Mouse (Mus musculus): Measurements from ENCODE around the gene Ambra1.
"Not testable (repeated sequence)": the region's sequence is repeated elsewhere in the genome, so short reads cannot be mapped to it uniquely, and the experiment has no call there.

Ambra1 gene

GRCm38 (mm10) chr2:91729971-91730821 lies at the start of gene Ambra1:
Ambra1 (plus strand) TSS chr2:91730134.
- peak; percentile 88 for ATAC-seq (ENCODE audit: insufficient number of reproducible peaks, low FRiP score, low TSS enrichment)

- no peak for ATAC-seq (ENCODE audit: insufficient number of reproducible peaks, low FRiP score, low TSS enrichment)
These were observed 47.1 kb upstream of the Ambra1 start for GRCm38 (mm10) chr2:91682850-91683249.

DNA sequence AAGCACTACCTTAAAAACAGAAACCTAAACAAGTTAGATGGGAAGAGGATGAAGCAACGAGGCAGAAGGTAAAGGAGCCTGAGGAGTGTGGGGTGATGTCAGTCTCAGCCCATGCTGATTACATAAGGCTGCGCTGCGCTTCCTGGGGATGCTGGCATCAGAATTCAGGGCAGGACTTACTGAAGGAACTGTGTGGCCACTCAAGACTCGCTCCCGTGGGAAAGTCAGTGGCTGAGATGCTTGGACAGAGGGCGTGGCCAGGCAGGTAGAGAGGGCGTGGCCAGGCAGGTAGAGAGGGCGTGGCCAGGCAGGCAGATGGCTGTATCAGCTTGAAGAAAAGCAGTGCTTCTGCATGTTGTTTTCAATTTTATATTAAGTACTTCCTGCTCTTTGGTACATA lies 46.0 kb upstream of the Ambra1 start:
- peak; percentile 58; the same call in 1 of the 2 replicates for ATAC-seq (ENCODE audit: insufficient number of reproducible peaks, low FRiP score, low TSS enrichment)

- no peak for ATAC-seq (ENCODE audit: insufficient number of reproducible peaks, low FRiP score, low TSS enrichment)
These were observed 40.5 kb upstream of the Ambra1 start for GRCm38 (mm10) chr2:91689452-91689851.

DNA sequence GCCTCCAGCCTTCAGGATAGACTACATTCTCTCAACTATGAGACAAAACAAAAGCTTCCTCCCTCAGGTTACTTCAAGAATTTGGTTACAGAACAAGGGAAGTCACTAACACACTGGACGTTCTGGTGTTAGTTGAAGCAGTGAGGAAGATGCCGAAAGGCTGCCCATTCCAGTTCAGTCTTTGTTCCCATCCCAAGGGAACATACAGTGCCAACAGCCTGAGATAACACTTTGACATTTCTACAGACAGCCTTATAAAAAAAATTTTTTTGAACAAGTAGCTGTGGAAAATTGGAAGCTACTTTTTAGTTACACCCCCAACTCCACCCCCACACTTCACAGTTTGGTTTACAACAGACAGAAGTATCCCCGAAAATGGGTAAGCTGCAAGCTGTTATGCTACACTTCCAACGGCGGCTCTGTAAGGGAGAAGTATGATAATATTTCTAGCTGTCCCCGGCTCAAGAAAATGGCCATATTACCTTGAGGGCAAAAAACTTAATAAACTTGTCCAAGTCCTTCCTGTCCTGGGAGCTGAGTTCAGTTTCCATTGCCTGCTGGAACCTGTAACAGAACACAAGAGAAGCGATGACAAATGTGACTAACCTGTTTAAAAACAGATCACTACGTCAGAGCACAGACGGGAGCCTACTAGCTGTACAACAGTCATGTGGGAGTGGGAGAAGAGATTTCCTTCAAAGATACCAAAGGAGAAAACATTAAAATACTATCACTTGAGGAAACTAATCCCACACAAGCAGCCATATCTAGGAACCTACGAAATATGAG lies 34.3 kb upstream of the Ambra1 start:
- no peak for ATAC-seq (ENCODE audit: insufficient number of reproducible peaks, low FRiP score, low TSS enrichment)

- no peak for ATAC-seq (ENCODE audit: insufficient number of reproducible peaks, low FRiP score, low TSS enrichment)
These were observed 33.7 kb upstream of the Ambra1 start for GRCm38 (mm10) chr2:91696225-91696590.

- ATAC-seq (ENCODE audit: insufficient number of reproducible peaks, low FRiP score, low TSS enrichment), result no peak
These were observed 30.7 kb upstream of the Ambra1 start for GRCm38 (mm10) chr2:91699225-91699624.

GRCm38 (mm10) chr2:91701366-91701765 lies 28.6 kb upstream of the Ambra1 start:
- ATAC-seq (ENCODE audit: insufficient number of reproducible peaks, low FRiP score, low TSS enrichment), result no peak

- no peak for ATAC-seq (ENCODE audit: insufficient number of reproducible peaks, low FRiP score, low TSS enrichment)
These were observed 24.2 kb upstream of the Ambra1 start for GRCm38 (mm10) chr2:91705736-91706135.

GRCm38 (mm10) chr2:91706456-91706855 lies 23.5 kb upstream of the Ambra1 start:
- ATAC-seq (ENCODE audit: insufficient number of reproducible peaks, low FRiP score, low TSS enrichment), result no peak

DNA sequence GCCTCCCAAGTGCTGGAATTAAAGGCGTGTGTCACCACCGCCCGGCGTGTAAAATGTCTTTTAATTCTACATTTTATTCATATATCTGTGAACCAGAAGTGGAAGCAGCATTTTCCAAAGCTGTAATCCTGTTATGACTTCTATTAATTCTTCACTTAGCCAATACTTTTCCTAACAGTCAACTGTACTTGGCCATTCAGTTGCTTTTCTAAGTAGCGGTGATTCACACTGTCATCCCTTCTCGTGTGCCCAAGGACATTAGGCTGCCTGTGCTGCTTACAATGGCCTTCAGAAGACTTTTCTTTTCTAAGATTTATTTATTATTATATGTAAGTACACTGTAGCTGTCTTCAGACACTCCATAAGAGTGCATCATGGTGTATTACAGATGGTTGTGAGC lies 21.6 kb upstream of the Ambra1 start:
- ATAC-seq (ENCODE audit: insufficient number of reproducible peaks, low FRiP score, low TSS enrichment), result no peak

DNA sequence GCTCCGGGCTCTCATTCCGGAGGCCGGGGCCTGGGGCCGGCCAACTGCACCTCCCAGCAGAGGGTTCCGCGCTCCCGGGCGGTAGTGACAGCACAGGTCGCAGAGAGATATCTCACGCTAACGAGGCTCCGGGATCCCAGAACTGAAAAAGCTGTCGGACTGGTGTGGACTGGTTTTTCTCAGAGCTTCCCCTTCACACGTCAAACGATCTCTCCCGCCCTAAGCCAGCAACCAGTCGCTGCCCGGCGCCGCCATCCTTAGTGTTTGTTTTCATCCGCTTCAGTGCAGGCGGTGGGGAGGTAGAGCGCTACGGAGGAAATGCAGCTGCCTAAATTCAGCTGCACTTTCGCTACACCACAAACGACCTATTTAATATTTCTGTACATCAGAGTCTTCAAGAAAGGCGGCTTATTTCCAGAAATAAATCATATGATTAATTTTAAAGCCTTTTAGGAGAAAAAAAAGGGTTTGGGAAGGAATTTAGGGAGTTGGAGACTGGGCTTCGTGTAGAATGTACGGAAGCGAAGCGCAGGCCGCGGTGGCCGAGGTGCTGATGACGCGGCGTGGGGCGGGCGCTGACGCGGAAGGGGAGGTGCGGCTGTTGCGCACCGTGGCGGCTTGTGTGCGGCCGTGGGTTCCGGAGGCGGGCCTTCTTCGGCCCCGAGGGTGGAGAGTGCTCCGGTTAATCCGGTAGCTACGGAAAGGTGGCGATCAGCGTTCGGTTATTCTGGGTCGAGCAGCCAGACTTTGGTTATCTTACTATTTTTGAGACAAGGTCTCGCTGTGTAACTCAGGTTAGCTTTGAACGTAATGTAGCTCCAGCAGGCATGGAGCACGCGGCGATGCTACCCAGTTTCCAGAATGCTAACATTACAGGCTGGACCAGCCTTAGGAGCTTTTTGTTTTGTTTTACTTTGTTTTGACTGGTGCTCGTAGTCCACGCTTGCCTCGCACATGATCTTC lies 19.4 kb upstream of the Ambra1 start, which contains the start of the genes Atg13 and Harbi1:
Atg13 (minus strand) TSS at position 305 of the 963 bp plus-strand sequence.
Harbi1 (plus strand) TSS at position 581 of the 963 bp plus-strand sequence.
- peak; percentile 98 for ATAC-seq (ENCODE audit: insufficient number of reproducible peaks, low FRiP score, low TSS enrichment)

DNA sequence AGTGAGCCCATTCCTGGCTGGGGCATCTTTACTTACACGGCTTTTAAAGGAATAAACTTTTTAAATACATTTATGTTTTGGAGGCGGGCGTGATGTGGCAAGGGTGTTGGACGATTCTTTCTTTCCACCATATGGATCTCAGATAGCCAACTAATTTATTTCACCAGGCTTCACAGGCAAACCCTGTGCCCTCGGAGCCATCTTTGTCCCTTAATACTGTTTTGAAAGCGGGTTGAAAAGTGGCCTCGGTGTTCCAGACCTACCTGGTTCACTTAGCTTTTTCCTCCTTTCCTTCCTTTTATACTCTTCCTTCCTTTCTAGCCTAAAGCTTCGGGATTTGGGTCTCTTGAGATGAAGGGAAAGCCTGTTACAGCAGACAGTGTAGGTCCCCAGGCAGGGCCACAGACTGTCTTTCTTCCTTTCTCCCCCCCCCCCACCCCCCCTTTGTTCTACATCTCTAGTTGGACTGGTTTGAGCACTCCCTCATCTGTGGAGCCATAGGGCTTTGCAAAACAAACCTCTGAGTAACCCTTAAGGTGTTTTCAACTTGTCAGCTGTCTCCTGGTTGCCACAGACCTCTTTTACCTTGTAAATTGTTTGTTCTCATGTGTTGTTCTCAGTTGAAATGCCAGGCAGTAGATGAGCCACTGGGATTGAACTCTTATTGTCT lies 18.5 kb upstream of the Ambra1 start:
- no peak for ATAC-seq (ENCODE audit: insufficient number of reproducible peaks, low FRiP score, low TSS enrichment)

DNA sequence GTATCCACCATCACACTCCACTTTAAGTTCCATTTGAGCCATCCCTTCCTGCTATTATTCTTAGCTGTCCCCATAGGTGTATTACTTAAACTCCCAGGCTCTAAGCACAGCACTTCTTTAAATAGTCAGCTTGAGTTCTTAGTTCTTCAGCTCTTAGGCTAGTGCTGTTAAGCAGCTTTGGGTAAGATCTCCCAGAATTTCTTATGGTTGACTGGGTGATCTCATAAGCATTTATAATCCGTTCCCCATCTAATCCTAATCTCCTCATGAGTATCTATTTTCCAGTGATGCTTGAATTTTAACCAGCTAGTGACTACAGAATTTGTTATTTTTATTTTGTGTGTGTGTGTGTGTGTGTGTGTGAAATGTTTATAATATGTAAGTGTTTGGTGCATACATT lies 15.0 kb upstream of the Ambra1 start:
- ATAC-seq (ENCODE audit: insufficient number of reproducible peaks, low FRiP score, low TSS enrichment), result no peak

DNA sequence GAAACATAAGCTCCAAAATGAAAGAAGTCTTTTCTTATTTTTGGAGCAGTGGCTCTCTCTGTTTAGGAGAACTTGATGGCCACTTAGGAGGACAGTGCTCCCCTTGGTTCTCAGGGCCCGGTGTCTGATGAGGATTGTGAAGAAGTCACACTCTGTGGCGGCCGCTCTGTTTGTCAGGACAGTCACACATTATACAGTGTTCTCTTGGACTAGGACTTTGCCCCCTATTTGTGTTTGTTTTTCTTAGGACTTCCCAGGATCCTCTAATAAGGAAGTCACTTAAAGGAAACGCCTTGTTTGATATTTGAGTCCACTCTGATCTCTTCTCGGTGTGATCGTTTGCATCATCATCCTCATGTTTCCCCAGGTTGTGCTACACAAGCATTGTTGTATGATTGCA lies 11.7 kb upstream of the Ambra1 start:
- no peak for ATAC-seq (ENCODE audit: insufficient number of reproducible peaks, low FRiP score, low TSS enrichment)

DNA sequence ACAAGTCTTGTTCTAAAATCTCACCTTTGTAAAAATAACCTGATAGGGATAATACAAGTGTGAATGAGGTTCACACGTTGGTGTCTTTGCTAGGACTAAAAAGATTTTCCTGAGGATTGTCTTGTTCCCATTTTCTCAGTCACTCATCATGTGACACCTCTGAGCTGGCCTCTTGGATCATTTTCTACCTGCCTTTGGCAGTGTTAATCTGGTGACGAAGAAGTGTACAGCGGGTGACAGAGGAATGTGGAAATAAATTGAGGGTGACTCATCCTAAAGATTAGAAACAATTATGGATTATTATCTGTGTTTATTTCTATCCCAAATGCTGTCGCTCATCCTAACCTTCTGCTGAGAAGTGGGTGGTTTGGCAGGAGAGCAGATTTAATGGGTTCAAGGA lies 6.6 kb upstream of the Ambra1 start:
- ATAC-seq (ENCODE audit: insufficient number of reproducible peaks, low FRiP score, low TSS enrichment), result no peak

GRCm38 (mm10) chr2:91723951-91724350 lies 6.0 kb upstream of the Ambra1 start:
- ATAC-seq (ENCODE audit: insufficient number of reproducible peaks, low FRiP score, low TSS enrichment), result no peak

DNA sequence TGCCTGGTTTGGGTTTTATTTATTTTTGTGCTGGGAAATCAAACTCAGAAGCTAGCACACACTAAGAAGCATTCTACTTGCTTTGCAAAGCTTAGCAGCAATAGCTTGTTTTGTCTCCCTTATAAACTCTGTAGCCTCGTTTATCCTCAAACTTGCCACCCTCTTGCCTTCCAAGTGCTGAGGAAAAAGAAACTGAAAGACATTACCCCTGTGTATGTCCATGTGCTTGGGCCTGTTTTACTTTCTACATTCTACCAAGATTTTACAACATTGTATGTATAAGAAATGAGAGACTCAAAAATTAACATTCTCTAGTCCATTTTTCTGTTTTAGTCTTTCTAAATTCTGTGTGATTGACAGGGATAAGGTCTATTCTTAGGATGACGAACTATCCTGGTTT lies 5.2 kb upstream of the Ambra1 start:
- ATAC-seq (ENCODE audit: insufficient number of reproducible peaks, low FRiP score, low TSS enrichment), result no peak

GRCm38 (mm10) chr2:91725476-91725875 lies 4.5 kb upstream of the Ambra1 start:
- ATAC-seq (ENCODE audit: insufficient number of reproducible peaks, low FRiP score, low TSS enrichment), result not testable (repeated sequence)

- no peak for ATAC-seq (ENCODE audit: insufficient number of reproducible peaks, low FRiP score, low TSS enrichment)
These were observed 2.9 kb upstream of the Ambra1 start for GRCm38 (mm10) chr2:91727011-91727410.
